Comparison of ENCODE assay signal across 13 mouse cellular contexts in genomic region chrX:103286899-103287722, GRCm38 (mm10). TPM values are rescaled to one million over a fixed set of nuclear protein-coding genes. Genes with fewer than 3 reads are reported as not detected.
A peak's percentile ranks its signal among the peaks of the same experiment; 100 is the strongest.
DNase-seq lines count a peak whose midpoint lies in the region; ATAC-seq and TF ChIP-seq lines count a peak whose summit lies in the region.
"Had no signal": no experiment of that assay in that cellular context is flagged by ENCODE, and none has a peak within 500 bp of the region (broad histone marks: within the 10 kb centered on the region; RNA-seq: fewer than 3 reads in every experiment).

No protein-coding gene starts in this region.

- DNase-seq in lung, embryonic 14.5 days: peak; percentile 64
- no peak for DNase-seq in lung, postnatal 14 days
- peak; percentile 17 for DNase-seq in yolk sac, embryonic 10.5 days (ENCODE audit: low spot score)
- DNase-seq in heart, embryonic 10.5 days (ENCODE audit: low spot score): no peak
- DNase-seq in right cerebral cortex, postnatal 14 days: no peak
- DNase-seq in thymus, postnatal 25 days: no peak
- DNase-seq: gastrocnemius, postnatal 25 days had no signal

- H3K9ac ChIP-seq in lung, embryonic 14.5 days: no peak overlapping the region
- no peak overlapping the region for H3K9ac ChIP-seq in forebrain, embryonic 12.5 days
- no peak overlapping the region for H3K9ac ChIP-seq in lung, embryonic 16.5 days (ENCODE audit: low read length)
- H3K9ac ChIP-seq: limb, embryonic 13.5 days; neural tube, embryonic 12.5 days had no signal

- H3K4me2 ChIP-seq in lung, embryonic 14.5 days: no peak overlapping the region
- H3K4me2 ChIP-seq in forebrain, embryonic 12.5 days: no peak overlapping the region
- H3K4me2 ChIP-seq in lung, embryonic 16.5 days (ENCODE audit: low read depth, low read length): no peak overlapping the region
- H3K4me2 ChIP-seq: neural tube, embryonic 12.5 days had no signal

- ATAC-seq in lung, embryonic 14.5 days (ENCODE audit: insufficient read depth): peak; percentile 83
- ATAC-seq in forebrain, embryonic 12.5 days (ENCODE audit: low FRiP score): peak; percentile 60
- peak; percentile 81 for ATAC-seq in lung, embryonic 16.5 days (ENCODE audit: low read depth)

- H3K27me3 ChIP-seq in lung, embryonic 14.5 days (ENCODE audit: insufficient read depth, low read length): peaks cover 9% of the 10 kb centered on the region; the same call in 1 of the 2 replicates
- H3K27me3 ChIP-seq in forebrain, embryonic 12.5 days: peaks cover 33% of the 10 kb centered on the region
- H3K27me3 ChIP-seq in lung, embryonic 16.5 days (ENCODE audit: control insufficient read depth, insufficient read depth, low read depth, low read length): peaks cover 15% of the 10 kb centered on the region
- H3K27me3 ChIP-seq in heart, embryonic 10.5 days (ENCODE audit: insufficient read depth, poor library complexity, severe bottlenecking): peaks cover 25% of the 10 kb centered on the region; the same call in 1 of the 2 replicates

- no peaks in the 10 kb centered on the region for H3K36me3 ChIP-seq in lung, embryonic 14.5 days (ENCODE audit: insufficient read depth)
- H3K36me3 ChIP-seq in forebrain, embryonic 12.5 days (replicated peaks): no peaks in the 10 kb centered on the region
- no peaks in the 10 kb centered on the region for H3K36me3 ChIP-seq in lung, embryonic 16.5 days (ENCODE audit: control insufficient read depth, insufficient read depth, low read length)
- no peaks in the 10 kb centered on the region for H3K36me3 ChIP-seq in heart, embryonic 10.5 days
- H3K36me3 ChIP-seq: limb, embryonic 13.5 days; neural tube, embryonic 12.5 days had no signal

- no peaks in the 10 kb centered on the region for H3K9me3 ChIP-seq in lung, embryonic 14.5 days (ENCODE audit: low read depth, low read length)
- H3K9me3 ChIP-seq in forebrain, embryonic 12.5 days: no peaks in the 10 kb centered on the region
- no peaks in the 10 kb centered on the region for H3K9me3 ChIP-seq in lung, embryonic 16.5 days (ENCODE audit: control insufficient read depth, low read length)
- H3K9me3 ChIP-seq in heart, embryonic 10.5 days: no peaks in the 10 kb centered on the region
- H3K9me3 ChIP-seq: limb, embryonic 13.5 days; neural tube, embryonic 12.5 days had no signal

- WGBS in lung, embryonic 14.5 days: 32% methylated on average over 4 of the region's 4 CpGs
- WGBS in forebrain, embryonic 12.5 days: 40% methylated on average over 4 of the region's 4 CpGs
- WGBS in lung, embryonic 16.5 days: 24% methylated on average over 4 of the region's 4 CpGs
- 41% methylated on average over 4 of the region's 4 CpGs for WGBS in heart, embryonic 10.5 days

- H3K4me1 ChIP-seq in lung, embryonic 14.5 days (ENCODE audit: insufficient read depth): no peaks in the 10 kb centered on the region
- H3K4me1 ChIP-seq in forebrain, embryonic 12.5 days: peaks cover 9% of the 10 kb centered on the region
- no peaks in the 10 kb centered on the region; the same call in none of the 2 replicates for H3K4me1 ChIP-seq in lung, embryonic 16.5 days (replicated peaks; ENCODE audit: control insufficient read depth, insufficient read depth, low read length)
- no peaks in the 10 kb centered on the region for H3K4me1 ChIP-seq in heart, embryonic 10.5 days
- H3K4me1 ChIP-seq: limb, embryonic 13.5 days; neural tube, embryonic 12.5 days had no signal

- H3K4me3 ChIP-seq in lung, embryonic 14.5 days (ENCODE audit: low read depth, low read length): no peak overlapping the region
- no peak overlapping the region for H3K4me3 ChIP-seq in forebrain, embryonic 12.5 days (replicated peaks)
- no peak overlapping the region for H3K4me3 ChIP-seq in lung, embryonic 16.5 days (ENCODE audit: low read length)
- H3K4me3 ChIP-seq in heart, embryonic 10.5 days: no peak overlapping the region
- H3K4me3 ChIP-seq: limb, embryonic 13.5 days; neural tube, embryonic 12.5 days had no signal

- no peak for TF ChIP-seq CTCF in lung, embryonic 14.5 days (IDR thresholded peaks at IDR 0.05; ENCODE audit: low read depth)

- H3K27ac ChIP-seq in lung, embryonic 14.5 days (ENCODE audit: low read depth): peak overlapping the region; percentile 58; the same call in 1 of the 2 replicates
- no peak overlapping the region for H3K27ac ChIP-seq in forebrain, embryonic 12.5 days
- H3K27ac ChIP-seq in lung, embryonic 16.5 days (ENCODE audit: low read length): peak overlapping the region; percentile 59
- no peak overlapping the region for H3K27ac ChIP-seq in heart, embryonic 10.5 days
- H3K27ac ChIP-seq: kidney, postnatal 0 days; limb, embryonic 13.5 days; neural tube, embryonic 12.5 days; stomach, postnatal 0 days had no signal

RNA-seq across cellular contexts. Expression of gene Cdx4, which starts 34.1 kb away (rescaled TPM):
- not detected in 2 replicates for polyA plus RNA-seq in lung, embryonic 14.5 days (2014; fragmentation: Nextera tagmentation; extraction: Ambion mirVana)
- not detected in 2 replicates for polyA plus RNA-seq in forebrain, embryonic 12.5 days (2016; fragmentation: Nextera tagmentation; extraction: Ambion mirVana)
- polyA plus RNA-seq in lung, embryonic 16.5 days (2015; fragmentation: Nextera tagmentation; extraction: Ambion mirVana): 0.10 TPM in 1 of 2 replicates, not detected in the other
- not detected in 2 replicates for polyA plus RNA-seq in heart, embryonic 10.5 days (2016; fragmentation: Nextera tagmentation; extraction: Ambion mirVana)
- polyA plus RNA-seq: kidney, postnatal 0 days; limb, embryonic 13.5 days; neural tube, embryonic 12.5 days; stomach, postnatal 0 days had no signal

Comparison
In these comparisons a context has a peak if more than half of its experiments do, and no peak if none do; other contexts are left out.
1. DNase-seq: peak in lung, embryonic 14.5 days (single experiment) and yolk sac, embryonic 10.5 days (single experiment); none in lung, postnatal 14 days (single experiment), heart, embryonic 10.5 days (single experiment), right cerebral cortex, postnatal 14 days (single experiment) and thymus, postnatal 25 days (single experiment).
2. H3K27ac ChIP-seq: peak in lung, embryonic 14.5 days (single experiment) and lung, embryonic 16.5 days (single experiment); none in forebrain, embryonic 12.5 days (single experiment) and heart, embryonic 10.5 days (single experiment).
3. Peak in every context shown above with its lines, with median percentiles within 50 percentile points of each other: ATAC-seq.